Mouse (Mus musculus): Measurements from ENCODE around the gene Slfn8.

DNA sequence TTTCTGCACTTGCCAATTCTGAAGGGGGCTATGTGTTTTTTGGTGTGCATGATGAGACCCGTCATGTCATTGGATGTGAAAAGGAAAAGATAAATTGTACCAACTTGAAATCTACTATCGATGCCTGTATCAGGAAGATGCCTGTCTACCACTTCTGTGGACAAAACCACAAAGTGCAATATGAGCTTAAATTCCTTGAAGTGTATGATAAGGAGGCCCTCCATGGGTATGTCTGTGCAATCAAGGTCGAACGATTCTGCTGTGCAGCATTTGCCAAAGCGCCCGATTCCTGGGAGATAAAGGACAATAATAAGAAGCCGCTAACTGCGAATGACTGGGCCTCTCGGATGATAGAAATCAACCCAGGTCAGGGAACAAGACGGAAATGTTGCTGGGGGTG, 63.7 kb downstream of the Slfn8 start:
- TF ChIP-seq CTCF (IDR thresholded peaks at IDR 0.05; ENCODE audit: low read depth) (no peak), EP300 (IDR thresholded peaks at IDR 0.05; ENCODE audit: low read depth) (no peak)
